Mouse (Mus musculus): ENCODE measurements at regions not wholly inside any gene's neighbourhood (a gene's known extent, or its start where the extent isn't known, plus 50 kb on each side); places are given as distances from the start of the nearest gene placed in this dataset.
"Not testable (repeated sequence)": the region's sequence is repeated elsewhere in the genome, so short reads cannot be mapped to it uniquely, and the experiment has no call there.

- 82% methylated on average over 2 of the region's 2 CpGs for WGBS
- H3K9me3 ChIP-seq, result no peaks in the 10 kb centered on the region
- no peaks in the 10 kb centered on the region for H3K36me3 ChIP-seq
- no peak overlapping the region for H3K4me3 ChIP-seq
- no peaks in the 10 kb centered on the region for H3K4me1 ChIP-seq (replicated peaks)
- no peaks in the 10 kb centered on the region for H3K27me3 ChIP-seq (ENCODE audit: insufficient read depth, poor library complexity, severe bottlenecking)
- no peak overlapping the region for H3K27ac ChIP-seq
- no peak for DNase-seq (ENCODE audit: low spot score)
Observed at GRCm38 (mm10) chr17:66206074-66206473, 82.8 kb downstream of the Ddx11 start.

- DNase-seq (ENCODE audit: low spot score); H3K27ac ChIP-seq; H3K36me3 ChIP-seq; H3K4me3 ChIP-seq; H3K9me3 ChIP-seq; H3K27me3 ChIP-seq (ENCODE audit: insufficient read depth, poor library complexity, severe bottlenecking); H3K4me1 ChIP-seq (replicated peaks): not testable (repeated sequence)
- 72% methylated on average over 6 of the region's 6 CpGs for WGBS
Observed at GRCm38 (mm10) chr17:66207653-66208497, 84.6 kb downstream of the Ddx11 start.

GRCm38 (mm10) chr17:66208803-66209515, 85.6 kb downstream of the Ddx11 start:
- 34% methylated on average over 4 of the region's 6 CpGs for WGBS
- not testable (repeated sequence) for H3K36me3 ChIP-seq; H3K27me3 ChIP-seq (ENCODE audit: insufficient read depth, poor library complexity, severe bottlenecking); H3K27ac ChIP-seq; H3K4me3 ChIP-seq; H3K9me3 ChIP-seq; DNase-seq (ENCODE audit: low spot score); H3K4me1 ChIP-seq (replicated peaks)

- no peak overlapping the region for H3K4me3 ChIP-seq
- H3K27me3 ChIP-seq (ENCODE audit: insufficient read depth, poor library complexity, severe bottlenecking), result no peaks in the 10 kb centered on the region
- no peak for DNase-seq (ENCODE audit: low spot score)
- no peaks in the 10 kb centered on the region for H3K36me3 ChIP-seq
- H3K27ac ChIP-seq, result no peak overlapping the region
- H3K4me1 ChIP-seq (replicated peaks), result no peaks in the 10 kb centered on the region
- H3K9me3 ChIP-seq, result no peaks in the 10 kb centered on the region
- 88% methylated on average over 7 of the region's 7 CpGs for WGBS
Observed at GRCm38 (mm10) chr17:66211561-66211960, 88.2 kb downstream of the Ddx11 start.

- no peak for DNase-seq (ENCODE audit: low spot score)
- H3K27ac ChIP-seq, result no peak overlapping the region
- H3K9me3 ChIP-seq, result no peaks in the 10 kb centered on the region
- H3K4me1 ChIP-seq (replicated peaks), result no peaks in the 10 kb centered on the region
- no peaks in the 10 kb centered on the region for H3K27me3 ChIP-seq (ENCODE audit: insufficient read depth, poor library complexity, severe bottlenecking)
- H3K4me3 ChIP-seq, result no peak overlapping the region
- WGBS, result 93% methylated on average over 9 of the region's 9 CpGs
- H3K36me3 ChIP-seq, result no peaks in the 10 kb centered on the region
Observed at GRCm38 (mm10) chr17:66212616-66213015, 89.3 kb downstream of the Ddx11 start.

GRCm38 (mm10) chr17:66218321-66218720, 95.0 kb downstream of the Ddx11 start:
- no peak for DNase-seq (ENCODE audit: low spot score)
- H3K4me3 ChIP-seq, result no peak overlapping the region
- WGBS, result 94% methylated on average over 6 of the region's 6 CpGs
- no peaks in the 10 kb centered on the region for H3K27me3 ChIP-seq (ENCODE audit: insufficient read depth, poor library complexity, severe bottlenecking)
- H3K4me1 ChIP-seq (replicated peaks), result 0 out of 2 replicates have a peak, but pooled peaks cover 5% of the 10 kb centered on the region
- no peak overlapping the region for H3K27ac ChIP-seq
- H3K9me3 ChIP-seq, result no peaks in the 10 kb centered on the region
- no peaks in the 10 kb centered on the region for H3K36me3 ChIP-seq

GRCm38 (mm10) chr17:66219669-66220435, 96.5 kb downstream of the Ddx11 start:
- H3K27me3 ChIP-seq (ENCODE audit: insufficient read depth, poor library complexity, severe bottlenecking), result no peaks in the 10 kb centered on the region
- H3K9me3 ChIP-seq, result no peaks in the 10 kb centered on the region
- DNase-seq (ENCODE audit: low spot score), result no peak
- H3K27ac ChIP-seq, result no peak overlapping the region
- H3K4me3 ChIP-seq, result no peak overlapping the region
- 60% methylated on average over 16 of the region's 16 CpGs for WGBS
- no peaks in the 10 kb centered on the region for H3K36me3 ChIP-seq
- H3K4me1 ChIP-seq (replicated peaks), result 0 out of 2 replicates have a peak, but pooled peaks cover 14% of the 10 kb centered on the region

- peak; percentile 78 for DNase-seq (ENCODE audit: low spot score)
- no peak overlapping the region for H3K27ac ChIP-seq
- H3K9me3 ChIP-seq, result no peaks in the 10 kb centered on the region
- H3K36me3 ChIP-seq, result no peaks in the 10 kb centered on the region
- no peaks in the 10 kb centered on the region for H3K27me3 ChIP-seq (ENCODE audit: insufficient read depth, poor library complexity, severe bottlenecking)
- WGBS, result 11% methylated on average over 8 of the region's 8 CpGs
- peaks cover 14% of the 10 kb centered on the region; the same call in 1 of the 2 replicates for H3K4me1 ChIP-seq (replicated peaks)
- no peak overlapping the region for H3K4me3 ChIP-seq
Observed at GRCm38 (mm10) chr17:66221256-66221655, 97.9 kb downstream of the Ddx11 start.

- no peaks in the 10 kb centered on the region for H3K36me3 ChIP-seq
- no peaks in the 10 kb centered on the region for H3K27me3 ChIP-seq (ENCODE audit: insufficient read depth, poor library complexity, severe bottlenecking)
- H3K9me3 ChIP-seq, result no peaks in the 10 kb centered on the region
- no peak overlapping the region for H3K4me3 ChIP-seq
- DNase-seq (ENCODE audit: low spot score), result no peak
- 82% methylated on average over 13 of the region's 13 CpGs for WGBS
- H3K27ac ChIP-seq, result no peak overlapping the region
- peaks cover 14% of the 10 kb centered on the region; the same call in 1 of the 2 replicates for H3K4me1 ChIP-seq (replicated peaks)
Observed at GRCm38 (mm10) chr17:66223711-66224110, 100.4 kb downstream of the Ddx11 start.

GRCm38 (mm10) chr17:66224241-66224640, 100.9 kb downstream of the Ddx11 start:
- Histone ChIP-seq H3K4me3 (no peak overlapping the region), H3K27me3 (ENCODE audit: insufficient read depth, poor library complexity, severe bottlenecking) (no peaks in the 10 kb centered on the region), H3K4me1 (replicated peaks) (peaks cover 14% of the 10 kb centered on the region; the same call in 1 of the 2 replicates), H3K36me3 (no peaks in the 10 kb centered on the region), H3K9me3 (no peaks in the 10 kb centered on the region), H3K27ac (no peak overlapping the region)
- WGBS, result 65% methylated on average over 7 of the region's 7 CpGs
- no peak for DNase-seq (ENCODE audit: low spot score)

GRCm38 (mm10) chr17:66232391-66232790, 109.1 kb downstream of the Ddx11 start:
- Histone ChIP-seq H3K9me3 (no peaks in the 10 kb centered on the region), H3K27ac (peak overlapping the region; percentile 24; the same call in 1 of the 2 replicates), H3K36me3 (no peaks in the 10 kb centered on the region), H3K4me1 (replicated peaks) (peaks cover 28% of the 10 kb centered on the region), H3K27me3 (ENCODE audit: insufficient read depth, poor library complexity, severe bottlenecking) (0 out of 2 replicates have a peak, but pooled peaks cover 2% of the 10 kb centered on the region), H3K4me3 (no peak overlapping the region)
- no peak for DNase-seq (ENCODE audit: low spot score)
- 86% methylated on average over 8 of the region's 8 CpGs for WGBS

- Histone ChIP-seq H3K36me3 (no peaks in the 10 kb centered on the region), H3K27me3 (ENCODE audit: insufficient read depth, poor library complexity, severe bottlenecking) (0 out of 2 replicates have a peak, but pooled peaks cover 2% of the 10 kb centered on the region), H3K4me3 (no peak overlapping the region), H3K4me1 (replicated peaks) (peaks cover 28% of the 10 kb centered on the region), H3K27ac (peak overlapping the region; percentile 24; the same call in 1 of the 2 replicates), H3K9me3 (no peaks in the 10 kb centered on the region)
- DNase-seq (ENCODE audit: low spot score), result no peak
- 67% methylated on average over 18 of the region's 18 CpGs for WGBS
Observed at GRCm38 (mm10) chr17:66232891-66233421, 109.6 kb downstream of the Ddx11 start.
